Mouse (Mus musculus): Measurements from ENCODE around the gene Ccdc113. TPM values are rescaled to one million over a fixed set of nuclear protein-coding genes. Genes with fewer than 3 reads are reported as not detected.
"Not testable (repeated sequence)": the region's sequence is repeated elsewhere in the genome, so short reads cannot be mapped to it uniquely, and the experiment has no call there.

The Ccdc113 gene
- polyA plus RNA-seq, 1 experiment from 2014 or later = 1.0 TPM

- not testable (repeated sequence) for H3K4me2 ChIP-seq (replicated peaks; ENCODE audit: low read depth, low read length); H3K27me3 ChIP-seq (ENCODE audit: control insufficient read depth, insufficient read depth, low read length); H3K36me3 ChIP-seq (ENCODE audit: control insufficient read depth, insufficient read depth, low read length); H3K27ac ChIP-seq (ENCODE audit: low read depth, low read length); H3K4me3 ChIP-seq (ENCODE audit: low read length); ATAC-seq (ENCODE audit: low FRiP score, low TSS enrichment); H3K4me1 ChIP-seq (ENCODE audit: control insufficient read depth, insufficient read depth, low read length); H3K9ac ChIP-seq (ENCODE audit: low read depth, low read length); H3K9me3 ChIP-seq (ENCODE audit: control insufficient read depth, low read length)
- WGBS = 25% methylated on average over 4 of the region's 5 CpGs
Observed at GRCm38 (mm10) chr8:95606509-95606908, 72.6 kb downstream of the Ccdc113 start.

DNA sequence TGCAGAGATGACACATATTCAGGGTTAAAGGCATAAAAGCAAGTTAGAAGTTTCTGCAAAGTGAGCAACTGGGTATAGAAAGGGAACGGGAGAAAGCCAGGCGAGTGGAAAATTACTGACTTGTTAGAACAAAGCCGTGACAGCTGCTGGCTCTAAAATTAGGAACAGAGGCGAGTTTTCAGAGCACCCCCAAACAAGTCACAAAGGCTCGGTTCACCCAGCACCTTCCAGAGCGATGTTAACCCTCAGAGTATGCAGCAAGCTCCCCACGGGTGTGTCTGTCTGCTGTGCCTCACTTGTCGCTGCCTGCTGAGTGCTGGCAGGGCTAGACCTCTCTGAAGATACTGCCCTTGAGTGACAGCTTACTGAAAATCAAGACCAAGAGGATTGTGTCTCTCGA lies 73.3 kb downstream of the Ccdc113 start:
- H3K4me3 ChIP-seq (ENCODE audit: low read length) = no peak overlapping the region
- no peak overlapping the region for H3K4me2 ChIP-seq (replicated peaks; ENCODE audit: low read depth, low read length)
- H3K36me3 ChIP-seq (ENCODE audit: control insufficient read depth, insufficient read depth, low read length) = no peaks in the 10 kb centered on the region
- H3K27me3 ChIP-seq (ENCODE audit: control insufficient read depth, insufficient read depth, low read length) = no peaks in the 10 kb centered on the region
- H3K9ac ChIP-seq (ENCODE audit: low read depth, low read length) = no peak overlapping the region
- H3K27ac ChIP-seq (ENCODE audit: low read depth, low read length) = no peak overlapping the region
- H3K4me1 ChIP-seq (ENCODE audit: control insufficient read depth, insufficient read depth, low read length) = no peaks in the 10 kb centered on the region
- no peaks in the 10 kb centered on the region for H3K9me3 ChIP-seq (ENCODE audit: control insufficient read depth, low read length)
- 66% methylated on average over 9 of the region's 9 CpGs for WGBS
- no peak for ATAC-seq (ENCODE audit: low FRiP score, low TSS enrichment)

Other genes starting within 250 kb of the Ccdc113 start
- gene Cngb1, start 227.5 kb upstream of the Ccdc113 start, polyA plus RNA-seq (2014; fragmentation: Nextera tagmentation; extraction: Ambion mirVana) = 0.60 and 1.2 TPM in 2 replicates
- gene Tepp, start 223.5 kb upstream of the Ccdc113 start, polyA plus RNA-seq (2014; fragmentation: Nextera tagmentation; extraction: Ambion mirVana) = 0.43 TPM in 1 of 2 replicates, not detected in the other
- gene Zfp319, start 202.1 kb upstream of the Ccdc113 start, polyA plus RNA-seq (2014; fragmentation: Nextera tagmentation; extraction: Ambion mirVana) = 6.6 and 8.7 TPM in 2 replicates
- 43.4 and 50.9 TPM in 2 replicates for gene Usb1, start 201.8 kb upstream of the Ccdc113 start, polyA plus RNA-seq (2014; fragmentation: Nextera tagmentation; extraction: Ambion mirVana)
- gene Mmp15, start 181.8 kb upstream of the Ccdc113 start, polyA plus RNA-seq (2014; fragmentation: Nextera tagmentation; extraction: Ambion mirVana) = 10.9 and 16.1 TPM in 2 replicates
- 164 and 174 TPM in 2 replicates for gene Cfap20, start 99.2 kb upstream of the Ccdc113 start, polyA plus RNA-seq (2014; fragmentation: Nextera tagmentation; extraction: Ambion mirVana)
- gene Csnk2a2, start 44.0 kb upstream of the Ccdc113 start, polyA plus RNA-seq (2014; fragmentation: Nextera tagmentation; extraction: Ambion mirVana) = 20.7 and 25.3 TPM in 2 replicates
- gene Prss54, start 42.3 kb downstream of the Ccdc113 start, polyA plus RNA-seq (2014; fragmentation: Nextera tagmentation; extraction: Ambion mirVana) = not detected in 2 replicates
- 17.3 and 27.0 TPM in 2 replicates for gene Gins3, start 99.4 kb downstream of the Ccdc113 start, polyA plus RNA-seq (2014; fragmentation: Nextera tagmentation; extraction: Ambion mirVana)
- gene Ndrg4, start 142.9 kb downstream of the Ccdc113 start, polyA plus RNA-seq (2014; fragmentation: Nextera tagmentation; extraction: Ambion mirVana) = 6.7 and 11.4 TPM in 2 replicates
- gene Setd6, start 181.8 kb downstream of the Ccdc113 start, polyA plus RNA-seq (2014; fragmentation: Nextera tagmentation; extraction: Ambion mirVana) = 21.6 and 25.1 TPM in 2 replicates

All from kidney, embryonic 14.5 days (tissue).